Mouse (Mus musculus) skeletal muscle tissue, adult 2 months (tissue): ENCODE measurements around the gene Gm10428.

Source experiments
- DNase-seq: peaks from one replicate; pipeline ENCODE4 v3.0.0-alpha.2; 2012; ENCODE audit warnings: low read depth, low spot score

The Gm10428 gene

GRCm38 (mm10) chr11:62788935-62789616, 36.2 kb downstream of the Gm10428 start, which contains the start of gene Zfp286:
Zfp286 (minus strand) TSS chr11:62789462.
- DNase-seq = peak; percentile 80

- no peak for DNase-seq
Observed at GRCm38 (mm10) chr11:62789617-62789936, 36.7 kb downstream of the Gm10428 start.
